Mouse (Mus musculus): ENCODE measurements around the gene Vgll2. TPM values are rescaled to one million over a fixed set of nuclear protein-coding genes. Genes with fewer than 3 reads are reported as not detected.

Vgll2 gene
- 1.3 TPM in 1 of 2 replicates, not detected in the other for polyA plus RNA-seq (2012; ENCODE audit: insufficient read depth, insufficient read length, missing spikeins)

DNA sequence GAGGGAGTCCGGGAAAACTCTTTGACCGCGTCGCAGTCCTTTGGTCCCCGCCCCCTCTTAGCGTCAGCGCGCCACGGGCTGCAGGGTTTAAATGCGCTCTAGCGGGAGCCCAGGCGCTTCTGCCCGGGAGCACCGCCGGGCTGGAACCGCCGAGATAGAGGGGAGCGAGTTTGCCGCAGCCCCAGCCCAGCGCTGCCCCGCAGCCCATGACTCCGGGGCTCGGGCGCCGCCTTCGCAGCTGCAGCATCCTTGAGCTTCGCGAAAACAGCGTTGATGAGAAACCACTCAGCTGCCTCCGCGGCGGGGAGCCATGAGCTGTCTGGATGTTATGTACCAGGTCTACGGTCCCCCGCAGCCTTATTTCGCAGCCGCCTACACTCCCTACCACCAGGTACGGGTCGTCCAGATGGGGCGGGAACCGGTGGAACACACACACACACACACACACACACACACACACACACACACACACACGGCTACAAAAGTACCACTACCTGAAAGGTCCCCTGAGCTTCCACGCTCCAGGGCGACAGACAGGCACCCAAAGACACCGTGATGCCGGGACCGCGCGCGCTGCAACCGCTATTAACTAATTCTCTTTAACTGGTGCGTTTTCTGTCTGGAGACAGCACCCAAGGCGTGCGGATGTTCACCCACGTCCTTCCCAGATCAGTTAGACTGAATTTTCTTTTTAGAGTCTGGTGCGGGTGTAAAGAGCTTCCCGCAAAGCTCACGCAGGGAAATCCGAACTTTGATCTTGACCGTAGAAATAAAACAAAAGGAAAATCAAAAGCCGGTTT is at the start of gene Vgll2:
TSS of gene Vgll2 (plus strand) at position 90 of the 800 bp plus-strand sequence.
- Histone ChIP-seq H3K4me3 (ENCODE audit: insufficient read depth, low read depth, low read length) (peak within 1 kb of the TSS; percentile 28; the same call in 1 of the 2 replicates), H3K27ac (replicated peaks; ENCODE audit: low read depth, low read length) (no peak within 1 kb of the TSS), H3K4me1 (ENCODE audit: control insufficient read depth, insufficient read depth, insufficient read length, low read length) (no peaks in the 10 kb centered on the region)

DNA sequence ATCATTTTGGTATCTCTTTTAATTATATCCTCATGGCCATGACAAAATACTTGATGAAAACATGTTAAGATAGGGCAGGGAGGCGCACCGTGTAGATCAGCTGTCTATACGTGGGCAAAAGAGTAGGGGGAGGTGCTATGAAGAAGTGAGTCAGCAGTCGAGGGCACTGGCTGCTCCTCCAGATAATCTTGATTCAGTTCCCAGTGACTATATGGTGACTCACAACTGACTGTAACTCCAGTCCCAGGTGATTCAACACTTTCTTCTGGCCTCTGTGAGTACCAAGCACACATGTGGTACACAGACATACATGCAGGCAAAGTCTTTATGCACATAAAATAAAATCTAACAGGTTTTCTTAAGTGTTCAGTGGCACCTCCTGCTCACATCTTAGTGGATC is 47.2 kb upstream of the Vgll2 start:
- Histone ChIP-seq H3K4me1 (ENCODE audit: control insufficient read depth, insufficient read depth, insufficient read length, low read length) (no peaks in the 10 kb centered on the region), H3K4me3 (ENCODE audit: insufficient read depth, low read depth, low read length) (no peak overlapping the region), H3K27ac (replicated peaks; ENCODE audit: low read depth, low read length) (no peak overlapping the region)

DNA sequence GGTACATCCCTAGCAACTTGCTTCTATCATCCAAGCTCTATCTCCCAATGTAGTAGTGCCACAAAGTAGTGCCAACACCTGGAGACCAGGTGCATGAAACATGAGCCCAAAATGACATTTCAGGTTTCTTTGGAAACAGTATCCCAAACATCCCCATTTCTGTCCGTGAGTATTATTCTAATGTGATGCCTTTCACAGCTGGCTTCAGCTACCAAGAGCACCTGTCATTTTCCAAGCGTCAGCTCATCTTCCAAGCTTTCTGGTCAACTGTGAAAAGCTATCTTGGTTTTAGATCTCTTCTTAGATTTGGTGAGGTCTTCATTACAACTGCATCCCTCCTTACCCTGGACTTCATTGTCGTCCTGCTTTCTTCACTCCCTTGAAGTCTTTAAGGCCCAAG is 46.7 kb upstream of the Vgll2 start:
- no peak overlapping the region for H3K27ac ChIP-seq (replicated peaks; ENCODE audit: low read depth, low read length)
- H3K4me3 ChIP-seq (ENCODE audit: insufficient read depth, low read depth, low read length) = no peak overlapping the region
- no peaks in the 10 kb centered on the region for H3K4me1 ChIP-seq (ENCODE audit: control insufficient read depth, insufficient read depth, insufficient read length, low read length)

DNA sequence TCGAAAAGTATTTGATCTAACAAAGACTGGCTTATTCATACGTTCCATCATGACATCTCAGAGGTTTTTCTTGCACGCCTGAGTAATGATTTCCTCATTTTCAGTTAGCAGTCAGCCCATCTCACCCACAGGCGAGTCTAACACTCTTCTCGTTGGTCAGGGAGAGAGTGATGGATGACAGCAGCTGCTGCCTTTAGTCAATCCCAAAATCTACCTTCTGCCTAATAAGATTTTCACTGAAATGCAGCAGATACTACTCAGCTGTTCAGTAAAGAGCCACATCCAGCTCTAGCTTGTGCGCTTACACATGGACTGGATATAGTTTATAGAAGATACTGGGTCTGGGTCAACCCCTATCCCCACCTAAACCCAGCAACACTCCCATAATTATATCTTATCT is 40.7 kb upstream of the Vgll2 start:
- Histone ChIP-seq H3K4me3 (ENCODE audit: insufficient read depth, low read depth, low read length) (no peak overlapping the region), H3K4me1 (ENCODE audit: control insufficient read depth, insufficient read depth, insufficient read length, low read length) (no peaks in the 10 kb centered on the region), H3K27ac (replicated peaks; ENCODE audit: low read depth, low read length) (no peak overlapping the region)

DNA sequence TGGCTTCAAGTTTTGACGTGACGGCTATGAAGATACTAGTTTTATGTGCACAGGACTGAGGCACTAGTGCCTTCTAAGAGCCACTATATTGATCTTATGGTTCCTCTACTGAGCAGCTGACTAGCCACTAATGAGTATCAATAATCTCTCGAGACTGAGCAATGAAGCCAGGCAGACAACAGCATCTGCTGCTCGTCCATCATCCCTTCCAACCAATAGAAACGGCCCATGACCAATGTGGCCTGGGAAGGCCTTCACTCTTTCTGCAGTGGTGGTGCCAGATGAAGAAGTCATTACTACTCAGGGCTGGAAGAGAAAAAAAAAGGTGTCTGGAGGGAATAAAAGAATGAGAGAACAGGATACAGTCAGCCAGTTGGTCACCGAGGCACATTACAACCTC is 39.9 kb upstream of the Vgll2 start:
- Histone ChIP-seq H3K4me3 (ENCODE audit: insufficient read depth, low read depth, low read length) (no peak overlapping the region), H3K4me1 (ENCODE audit: control insufficient read depth, insufficient read depth, insufficient read length, low read length) (no peaks in the 10 kb centered on the region), H3K27ac (replicated peaks; ENCODE audit: low read depth, low read length) (no peak overlapping the region)

DNA sequence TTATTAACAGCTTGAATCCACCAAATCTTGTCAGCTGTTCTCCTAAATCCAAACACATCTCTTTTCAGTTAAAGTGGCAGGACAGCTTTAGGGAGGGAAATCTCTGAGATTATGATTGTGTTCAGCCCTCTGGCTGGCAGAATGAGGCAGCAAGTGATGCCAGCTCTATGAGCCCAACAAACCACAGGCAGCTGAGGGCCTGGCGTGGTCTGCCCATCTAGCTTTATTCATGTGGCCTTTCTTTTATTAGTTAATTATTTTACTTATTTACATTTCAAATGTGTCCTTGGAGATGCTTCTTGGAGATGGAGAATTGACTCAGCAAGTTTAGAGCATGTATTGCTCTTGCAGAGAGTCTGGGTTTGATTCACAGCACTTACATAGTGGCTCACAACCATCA is 3.8 kb upstream of the Vgll2 start:
- Histone ChIP-seq H3K4me1 (ENCODE audit: control insufficient read depth, insufficient read depth, insufficient read length, low read length) (no peaks in the 10 kb centered on the region), H3K27ac (replicated peaks; ENCODE audit: low read depth, low read length) (no peak overlapping the region), H3K4me3 (ENCODE audit: insufficient read depth, low read depth, low read length) (no peak overlapping the region)

DNA sequence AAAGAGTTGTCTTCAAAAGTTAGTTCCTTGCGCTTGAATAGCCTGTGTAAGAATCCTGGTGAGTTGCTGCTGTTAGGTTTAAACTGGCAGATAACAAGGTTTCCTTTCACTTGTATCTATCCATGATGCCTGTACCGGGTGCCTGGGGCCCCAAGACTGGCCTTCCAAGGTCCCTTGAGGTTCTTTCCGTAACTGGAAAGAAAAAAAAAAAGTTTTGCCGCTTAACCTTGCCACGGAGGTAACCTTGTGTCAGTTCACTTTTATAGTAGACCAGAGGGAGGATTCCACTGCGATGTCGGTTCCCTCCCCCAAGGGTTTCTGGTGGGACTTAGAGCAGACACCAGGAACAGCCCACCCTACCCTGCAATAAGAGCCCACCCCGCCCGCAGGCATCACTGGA is 1.1 kb upstream of the Vgll2 start:
- no peak overlapping the region for H3K4me3 ChIP-seq (ENCODE audit: insufficient read depth, low read depth, low read length)
- H3K27ac ChIP-seq (replicated peaks; ENCODE audit: low read depth, low read length) = no peak overlapping the region
- H3K4me1 ChIP-seq (ENCODE audit: control insufficient read depth, insufficient read depth, insufficient read length, low read length) = no peaks in the 10 kb centered on the region

DNA sequence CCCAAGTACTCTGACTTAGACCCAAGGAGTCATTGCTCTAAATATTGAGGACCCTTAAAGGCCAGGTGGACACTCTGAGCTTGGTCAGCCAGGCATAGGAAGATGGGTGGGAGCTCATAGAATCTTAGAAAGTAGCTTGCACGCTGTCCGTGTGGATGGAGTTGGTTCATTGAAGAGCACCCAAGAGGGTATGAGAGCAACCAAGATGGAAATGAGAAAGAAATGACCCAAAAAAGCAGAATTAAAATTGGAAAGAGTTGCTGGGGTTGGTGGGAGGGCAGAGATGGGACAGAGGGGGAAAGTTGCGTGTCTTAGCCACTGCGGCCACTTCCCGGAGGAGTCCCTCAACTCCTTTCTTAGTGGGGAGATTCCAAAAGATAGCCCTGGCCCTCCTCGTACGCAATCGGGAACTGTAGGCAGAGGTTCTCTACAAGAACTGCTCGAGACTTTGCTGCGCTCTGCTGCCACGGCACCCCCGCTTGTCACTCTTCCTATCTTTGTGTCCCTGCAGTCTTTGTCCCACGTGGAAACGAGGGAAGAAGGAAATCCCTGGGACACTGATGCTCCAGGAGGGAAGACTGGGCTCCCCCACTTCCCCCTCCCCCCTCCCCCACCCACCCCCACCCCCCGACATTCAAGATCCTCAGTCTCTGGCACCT is 437 bp upstream of the Vgll2 start:
- H3K4me1 ChIP-seq (ENCODE audit: control insufficient read depth, insufficient read depth, insufficient read length, low read length) = no peaks in the 10 kb centered on the region
- H3K27ac ChIP-seq (replicated peaks; ENCODE audit: low read depth, low read length) = no peak overlapping the region
- H3K4me3 ChIP-seq (ENCODE audit: insufficient read depth, low read depth, low read length) = no peak overlapping the region

DNA sequence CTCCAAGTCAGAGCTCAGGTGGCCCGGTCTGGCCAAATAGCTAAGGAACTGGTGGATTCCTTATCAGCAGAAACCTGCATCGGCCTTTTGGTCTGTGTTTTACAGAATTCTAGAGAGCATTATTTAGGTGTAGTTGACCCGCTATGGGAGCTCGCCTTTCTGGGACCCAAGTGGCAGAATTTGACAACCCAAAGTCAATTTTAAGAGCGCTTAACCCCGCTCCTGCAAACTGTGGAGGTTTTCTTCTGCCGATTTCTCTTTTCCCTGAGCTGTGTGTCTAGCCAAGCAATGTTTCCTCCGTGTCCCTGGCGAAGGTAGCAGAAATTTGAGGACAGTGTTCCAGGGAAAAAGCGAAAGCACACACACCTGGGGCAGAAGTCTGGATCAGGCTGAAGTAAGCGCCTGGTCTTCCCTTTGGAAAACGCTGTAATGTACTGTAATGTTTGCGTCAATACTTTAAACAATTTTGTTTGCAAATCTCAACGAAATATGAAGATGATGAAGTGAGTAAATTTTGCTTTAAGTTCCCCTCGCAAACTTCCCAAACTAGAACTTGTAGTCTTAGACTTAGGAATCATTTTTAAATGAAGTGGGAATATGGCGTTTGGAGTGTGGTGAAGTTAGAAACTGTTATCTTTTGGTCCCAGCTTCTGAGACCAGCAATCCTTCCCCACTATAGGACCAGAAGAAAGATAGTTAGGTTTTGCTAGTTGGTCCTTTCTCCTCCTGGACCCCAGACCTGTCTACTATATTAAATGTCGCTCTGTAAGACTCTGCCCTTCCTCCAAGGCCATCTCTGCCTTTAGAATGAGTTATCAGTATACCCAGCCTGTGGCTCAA is 1.1 kb downstream of the Vgll2 start:
- Histone ChIP-seq H3K27ac (replicated peaks; ENCODE audit: low read depth, low read length) (no peak overlapping the region), H3K4me1 (ENCODE audit: control insufficient read depth, insufficient read depth, insufficient read length, low read length) (no peaks in the 10 kb centered on the region), H3K4me3 (ENCODE audit: insufficient read depth, low read depth, low read length) (no peak overlapping the region)

DNA sequence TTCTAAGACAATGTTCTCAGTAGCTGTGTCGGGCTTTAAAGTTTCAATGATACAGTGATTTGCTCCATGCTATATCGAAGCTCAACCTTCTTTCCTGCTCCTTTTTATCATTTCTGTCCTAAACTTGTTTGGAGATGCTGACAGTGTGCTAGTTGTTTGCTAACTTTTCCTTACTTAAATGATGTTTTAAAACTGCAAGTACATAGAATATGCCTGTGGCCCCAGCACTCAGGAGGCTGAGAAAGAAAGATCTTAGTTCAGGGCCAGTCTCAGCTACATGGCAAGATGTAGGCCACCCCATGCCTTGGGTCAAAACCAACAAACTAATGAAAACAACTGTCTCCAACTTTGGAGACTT is 1.7 kb downstream of the Vgll2 start:
- H3K27ac ChIP-seq (replicated peaks; ENCODE audit: low read depth, low read length) = no peak overlapping the region

DNA sequence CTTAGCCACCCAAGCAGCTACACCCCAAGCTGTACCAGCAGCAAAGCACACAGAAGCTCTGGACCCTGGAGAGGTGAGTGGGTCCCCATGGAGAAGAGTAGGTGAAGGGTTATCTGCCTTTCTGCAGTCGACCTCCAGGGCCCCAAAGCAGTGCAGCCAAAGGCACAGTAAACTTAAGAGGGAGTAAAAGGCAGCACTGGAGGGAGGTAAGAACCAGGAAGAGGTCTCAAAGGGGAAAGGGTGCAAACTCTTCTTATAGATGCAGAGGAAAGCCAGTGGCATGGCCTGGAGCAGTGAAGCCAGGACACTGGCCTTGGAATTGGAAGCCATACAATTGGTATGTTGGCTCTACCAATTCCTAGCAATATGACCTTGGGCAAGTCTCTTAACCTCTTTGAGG is 3.0 kb downstream of the Vgll2 start:
- H3K27ac ChIP-seq (replicated peaks; ENCODE audit: low read depth, low read length) = no peak overlapping the region
- H3K4me3 ChIP-seq (ENCODE audit: insufficient read depth, low read depth, low read length) = no peak overlapping the region

More for the DNA sequence above, 1.7 kb downstream of the Vgll2 start:
- Histone ChIP-seq H3K4me3 (ENCODE audit: insufficient read depth, low read depth, low read length) (no peak overlapping the region), H3K4me1 (ENCODE audit: control insufficient read depth, insufficient read depth, insufficient read length, low read length) (no peaks in the 10 kb centered on the region)

DNA sequence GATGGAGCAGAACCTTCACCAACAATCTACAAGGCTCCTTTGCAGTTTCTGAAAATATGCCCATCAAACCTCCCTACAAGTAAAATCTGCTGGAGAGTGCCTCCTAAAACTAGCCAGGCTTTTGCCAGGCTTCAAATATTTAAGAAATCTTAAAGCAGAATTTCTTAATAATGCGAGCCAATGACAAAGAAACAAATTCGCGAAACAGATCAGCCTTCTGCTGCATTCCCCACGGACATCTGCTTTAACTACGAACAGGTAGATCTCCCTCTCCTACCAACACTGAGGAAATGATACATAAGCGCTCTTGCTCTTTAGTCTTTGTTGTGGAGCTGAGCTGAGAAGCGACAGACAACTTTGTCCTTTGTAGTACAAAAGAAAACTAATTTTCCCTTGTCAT is 3.5 kb downstream of the Vgll2 start:
- H3K27ac ChIP-seq (replicated peaks; ENCODE audit: low read depth, low read length) = no peak overlapping the region

More for the DNA sequence above, 3.0 kb downstream of the Vgll2 start:
- H3K4me1 ChIP-seq (ENCODE audit: control insufficient read depth, insufficient read depth, insufficient read length, low read length) = no peaks in the 10 kb centered on the region

DNA sequence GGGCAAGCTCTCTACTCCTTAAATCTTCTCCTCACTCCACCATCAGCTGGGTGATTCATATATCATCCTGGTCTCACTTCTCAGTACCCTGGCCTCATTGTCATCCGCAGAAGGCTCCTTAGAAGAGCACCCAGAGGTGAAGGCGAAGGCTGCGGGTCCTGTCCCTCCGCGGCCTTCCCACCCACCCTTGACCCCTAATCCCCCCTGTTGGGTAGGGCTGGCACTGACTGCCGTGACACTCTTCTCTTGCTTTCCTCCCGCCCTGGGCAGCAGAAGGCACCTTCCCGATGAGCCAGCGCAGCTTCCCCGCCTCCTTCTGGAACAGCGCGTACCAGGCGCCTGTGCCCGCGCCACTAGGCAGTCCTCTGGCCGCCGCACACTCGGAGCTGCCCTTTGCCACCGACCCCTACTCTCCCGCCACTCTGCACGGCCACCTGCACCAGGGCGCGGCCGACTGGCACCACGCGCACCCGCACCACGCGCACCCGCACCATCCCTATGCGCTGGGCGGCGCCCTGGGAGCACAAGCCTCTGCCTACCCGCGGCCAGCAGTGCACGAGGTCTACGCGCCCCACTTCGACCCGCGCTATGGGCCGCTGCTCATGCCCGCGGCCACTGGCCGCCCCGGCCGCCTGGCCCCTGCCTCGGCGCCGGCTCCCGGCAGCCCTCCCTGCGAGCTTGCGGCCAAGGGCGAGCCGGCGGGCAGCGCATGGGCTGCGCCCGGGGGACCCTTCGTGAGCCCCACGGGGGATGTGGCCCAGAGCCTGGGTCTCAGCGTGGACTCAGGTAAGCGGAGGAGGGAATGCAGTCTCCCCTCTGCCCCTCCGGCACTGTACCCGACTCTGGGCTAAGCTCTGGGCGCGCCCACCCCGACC is 5.1 kb downstream of the Vgll2 start:
- H3K27ac ChIP-seq (replicated peaks; ENCODE audit: low read depth, low read length) = no peak overlapping the region
- H3K4me3 ChIP-seq (ENCODE audit: insufficient read depth, low read depth, low read length) = no peak overlapping the region
- H3K4me1 ChIP-seq (ENCODE audit: control insufficient read depth, insufficient read depth, insufficient read length, low read length) = no peaks in the 10 kb centered on the region

More for the DNA sequence above, 3.5 kb downstream of the Vgll2 start:
- Histone ChIP-seq H3K4me3 (ENCODE audit: insufficient read depth, low read depth, low read length) (no peak overlapping the region), H3K4me1 (ENCODE audit: control insufficient read depth, insufficient read depth, insufficient read length, low read length) (no peaks in the 10 kb centered on the region)

DNA sequence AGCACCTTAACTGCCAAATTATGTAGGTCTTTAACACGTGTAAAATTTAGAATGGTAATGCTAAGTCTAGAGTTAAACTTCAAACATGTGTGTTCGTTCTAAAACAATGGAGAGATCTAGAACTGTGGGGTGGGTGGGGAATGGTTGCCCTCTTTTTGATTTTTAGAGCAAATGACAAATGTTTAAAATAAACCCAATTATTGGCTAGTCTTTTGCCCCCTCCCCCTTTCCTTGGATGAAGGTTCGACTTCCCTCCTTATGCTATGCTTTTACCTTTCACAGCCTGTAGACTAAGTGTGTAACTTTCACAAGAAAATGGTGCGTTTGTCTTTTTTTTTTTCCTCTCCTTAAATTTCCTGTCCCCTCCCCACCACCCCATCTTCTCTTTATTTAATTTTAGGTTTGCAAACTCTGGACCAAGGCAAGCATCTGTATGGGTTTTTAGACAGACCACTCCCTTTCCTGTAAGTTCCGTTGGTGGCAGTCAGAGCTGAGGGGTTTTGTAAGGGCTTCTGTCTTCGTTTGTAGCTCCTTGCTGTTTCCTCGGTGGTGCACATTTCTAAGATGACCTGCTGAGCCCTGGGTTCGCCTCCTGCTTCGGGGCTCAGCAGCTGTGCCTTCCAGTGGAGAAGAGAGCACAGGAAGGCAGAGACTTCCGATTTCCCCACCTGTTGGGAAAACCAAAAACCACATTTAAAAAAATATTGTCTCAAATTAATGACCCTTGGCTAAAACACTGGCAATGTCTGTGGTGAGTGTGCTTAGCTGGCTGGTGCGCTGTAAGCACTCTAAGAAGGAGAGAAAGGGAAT is 6.5 kb downstream of the Vgll2 start:
- H3K4me3 ChIP-seq (ENCODE audit: insufficient read depth, low read depth, low read length) = no peak overlapping the region
- no peak overlapping the region for H3K27ac ChIP-seq (replicated peaks; ENCODE audit: low read depth, low read length)
- no peaks in the 10 kb centered on the region for H3K4me1 ChIP-seq (ENCODE audit: control insufficient read depth, insufficient read depth, insufficient read length, low read length)

All from brown adipose tissue, adult 24 weeks (tissue).